Mouse (Mus musculus): ENCODE results near the gene Mrps6. TPM values are rescaled to one million over a fixed set of nuclear protein-coding genes. Genes with fewer than 3 reads are reported as not detected.

Mrps6 gene
- polyA plus RNA-seq, 1 experiment = 13.9 TPM

GRCm38 (mm10) chr16:92136275-92136674 lies 78.2 kb downstream of the Mrps6 start:
- Histone ChIP-seq H3K36me3 (replicated peaks; ENCODE audit: low read length) (no peaks in the 10 kb centered on the region), H3K27me3 (replicated peaks) (peaks cover 18% of the 10 kb centered on the region), H3K4me1 (no peaks in the 10 kb centered on the region), H3K9me3 (peaks cover 38% of the 10 kb centered on the region), H3K4me3 (replicated peaks) (no peak overlapping the region)
- TF ChIP-seq GATA1 (IDR thresholded peaks at IDR 0.05; ENCODE audit: borderline replicate concordance, low read length) (no peak), FLI1 (IDR thresholded peaks at IDR 0.05; ENCODE audit: low read length) (no peak)

- peaks cover 17% of the 10 kb centered on the region for H3K27me3 ChIP-seq (replicated peaks)
- H3K36me3 ChIP-seq (replicated peaks; ENCODE audit: low read length) = no peaks in the 10 kb centered on the region
- H3K4me1 ChIP-seq = no peaks in the 10 kb centered on the region
- peaks cover 48% of the 10 kb centered on the region for H3K9me3 ChIP-seq
- TF ChIP-seq FLI1 (IDR thresholded peaks at IDR 0.05; ENCODE audit: low read length) (no peak), GATA1 (IDR thresholded peaks at IDR 0.05; ENCODE audit: borderline replicate concordance, low read length) (no peak)
- no peak overlapping the region for H3K4me3 ChIP-seq (replicated peaks)
These were observed 81.6 kb downstream of the Mrps6 start for GRCm38 (mm10) chr16:92139386-92140261.

- Histone ChIP-seq H3K4me3 (replicated peaks) (no peak overlapping the region), H3K27me3 (replicated peaks) (peaks cover 13% of the 10 kb centered on the region), H3K9me3 (peaks cover 48% of the 10 kb centered on the region), H3K4me1 (no peaks in the 10 kb centered on the region), H3K36me3 (replicated peaks; ENCODE audit: low read length) (no peaks in the 10 kb centered on the region)
- TF ChIP-seq FLI1 (IDR thresholded peaks at IDR 0.05; ENCODE audit: low read length) (no peak), GATA1 (IDR thresholded peaks at IDR 0.05; ENCODE audit: borderline replicate concordance, low read length) (no peak)
These were observed 82.3 kb downstream of the Mrps6 start for GRCm38 (mm10) chr16:92140328-92140727.

- Histone ChIP-seq H3K36me3 (replicated peaks; ENCODE audit: low read length) (no peaks in the 10 kb centered on the region), H3K27me3 (replicated peaks) (peaks cover 13% of the 10 kb centered on the region), H3K9me3 (peaks cover 49% of the 10 kb centered on the region), H3K4me3 (replicated peaks) (no peak overlapping the region), H3K4me1 (no peaks in the 10 kb centered on the region)
- TF ChIP-seq GATA1 (IDR thresholded peaks at IDR 0.05; ENCODE audit: borderline replicate concordance, low read length) = no peak
These were observed 83.0 kb downstream of the Mrps6 start for GRCm38 (mm10) chr16:92141021-92141420.

- Histone ChIP-seq H3K4me1 (no peaks in the 10 kb centered on the region), H3K36me3 (replicated peaks; ENCODE audit: low read length) (no peaks in the 10 kb centered on the region), H3K9me3 (peaks cover 46% of the 10 kb centered on the region), H3K27me3 (replicated peaks) (peaks cover 17% of the 10 kb centered on the region), H3K4me3 (replicated peaks) (no peak overlapping the region)
- TF ChIP-seq FLI1 (IDR thresholded peaks at IDR 0.05; ENCODE audit: low read length) (no peak), GATA1 (IDR thresholded peaks at IDR 0.05; ENCODE audit: borderline replicate concordance, low read length) (no peak)
These were observed 84.4 kb downstream of the Mrps6 start for GRCm38 (mm10) chr16:92142426-92143012.

- TF ChIP-seq GATA1 (IDR thresholded peaks at IDR 0.05; ENCODE audit: borderline replicate concordance, low read length) (no peak), FLI1 (IDR thresholded peaks at IDR 0.05; ENCODE audit: low read length) (no peak)
- no peak overlapping the region for H3K4me3 ChIP-seq (replicated peaks)
- H3K9me3 ChIP-seq = peaks cover 25% of the 10 kb centered on the region
These were observed 89.7 kb downstream of the Mrps6 start for GRCm38 (mm10) chr16:92147631-92148366.

GRCm38 (mm10) chr16:92148367-92148728 lies 90.3 kb downstream of the Mrps6 start:
- Histone ChIP-seq H3K9me3 (peaks cover 20% of the 10 kb centered on the region), H3K4me3 (replicated peaks) (no peak overlapping the region), H3K4me1 (no peaks in the 10 kb centered on the region), H3K36me3 (replicated peaks; ENCODE audit: low read length) (no peaks in the 10 kb centered on the region), H3K27me3 (replicated peaks) (peaks cover 33% of the 10 kb centered on the region)
- TF ChIP-seq GATA1 (IDR thresholded peaks at IDR 0.05; ENCODE audit: borderline replicate concordance, low read length) (no peak), FLI1 (IDR thresholded peaks at IDR 0.05; ENCODE audit: low read length) (no peak)

More at GRCm38 (mm10) chr16:92147631-92148366, 89.7 kb downstream of the Mrps6 start:
- peaks cover 36% of the 10 kb centered on the region for H3K27me3 ChIP-seq (replicated peaks)
- no peaks in the 10 kb centered on the region for H3K36me3 ChIP-seq (replicated peaks; ENCODE audit: low read length)
- no peaks in the 10 kb centered on the region for H3K4me1 ChIP-seq

- no peaks in the 10 kb centered on the region for H3K4me1 ChIP-seq
- no peaks in the 10 kb centered on the region for H3K36me3 ChIP-seq (replicated peaks; ENCODE audit: low read length)
- no peak overlapping the region for H3K4me3 ChIP-seq (replicated peaks)
- TF ChIP-seq FLI1 (IDR thresholded peaks at IDR 0.05; ENCODE audit: low read length) (no peak), GATA1 (IDR thresholded peaks at IDR 0.05; ENCODE audit: borderline replicate concordance, low read length) (no peak)
- H3K27me3 ChIP-seq (replicated peaks) = peaks cover 52% of the 10 kb centered on the region
- H3K9me3 ChIP-seq = peaks cover 12% of the 10 kb centered on the region
These were observed 92.9 kb downstream of the Mrps6 start for GRCm38 (mm10) chr16:92150975-92151374.

- Histone ChIP-seq H3K36me3 (replicated peaks; ENCODE audit: low read length) (no peaks in the 10 kb centered on the region), H3K4me3 (replicated peaks) (no peak overlapping the region), H3K4me1 (0 out of 2 replicates have a peak, but pooled peaks cover 4% of the 10 kb centered on the region), H3K27me3 (replicated peaks) (peaks cover 66% of the 10 kb centered on the region), H3K9me3 (peaks cover 13% of the 10 kb centered on the region)
- TF ChIP-seq GATA1 (IDR thresholded peaks at IDR 0.05; ENCODE audit: borderline replicate concordance, low read length) = no peak
These were observed 100.0 kb downstream of the Mrps6 start for GRCm38 (mm10) chr16:92158021-92158455.
